Mouse (Mus musculus) heart, postnatal 10 days (tissue): ENCODE measurements around the gene Prss32. TPM values are rescaled to one million over a fixed set of nuclear protein-coding genes. Genes with fewer than 3 reads are reported as not detected.

Experiments used
- microRNA-seq, 2 experiments: library from miRNA; unstranded; fragments of <30 nt; microRNA quantifications; one replicate each; pipeline ENCODE4 v1.2.0; 2022
- total RNA-seq, 2 experiments: library from RNA; stranded (reverse); gene quantifications; 2 replicates each; pipeline ENCODE4 v1.2.3; 2021

Gene Prss32
- total RNA-seq, 2 experiments from 2014 or later: not detected

Small RNAs within 50 kb of the gene (microRNA-seq; reads per million reads assigned to microRNA genes)
- gene Mir5125: 0.95 to 1.7 reads per million in 2 experiments

Other genes starting within 250 kb of the Prss32 start
- gene Zfp13, start 244.4 kb upstream of the Prss32 start, total RNA-seq: 10 to 100 TPM in 1 of 2 experiments, 1 to 10 TPM in 1; 8.5 to 10.0 TPM
- gene Zscan10, start 243.0 kb upstream of the Prss32 start, total RNA-seq: not detected
- under 1 TPM; 0.55 to 0.69 TPM for gene Mmp25, start 198.6 kb upstream of the Prss32 start, total RNA-seq
- gene Bicdl2, start 183.3 kb upstream of the Prss32 start, total RNA-seq: not detected
- 100 to 1,000 TPM; 218 to 220 TPM for gene Hcfc1r1, start 170.3 kb upstream of the Prss32 start, total RNA-seq
- gene Thoc6, start 170.0 kb upstream of the Prss32 start, total RNA-seq: 10 to 100 TPM; 21.0 to 21.1 TPM
- gene Tnfrsf12a, start 166.4 kb upstream of the Prss32 start, total RNA-seq: 100 to 1,000 TPM; 138 to 142 TPM
- not detected for gene Cldn6, start 164.6 kb upstream of the Prss32 start, total RNA-seq
- gene Cldn9, start 159.8 kb upstream of the Prss32 start, total RNA-seq: not detected
- gene 1520401A03Rik, start 121.1 kb upstream of the Prss32 start, total RNA-seq: not detected
- gene Pkmyt1, start 117.5 kb upstream of the Prss32 start, total RNA-seq: 1 to 10 TPM; 7.7 to 9.3 TPM
- 10 to 100 TPM; 17.5 to 22.0 TPM for gene Paqr4, start 103.0 kb upstream of the Prss32 start, total RNA-seq
- gene Kremen2, start 98.0 kb upstream of the Prss32 start, total RNA-seq: not detected
- gene Flywch1, start 72.3 kb upstream of the Prss32 start, total RNA-seq: 10 to 100 TPM; 31.2 to 32.1 TPM
- 1 to 10 TPM; 2.3 to 2.4 TPM for gene Flywch2, start 57.8 kb upstream of the Prss32 start, total RNA-seq
- gene Srrm2, start 53.3 kb upstream of the Prss32 start, total RNA-seq: 100 to 1,000 TPM; 230 to 231 TPM
- 100 to 1,000 TPM; 379 to 407 TPM for gene Elob, start 14.7 kb upstream of the Prss32 start, total RNA-seq
- not detected for gene Prss33, start 7.8 kb upstream of the Prss32 start, total RNA-seq
- not detected for gene Prss41, start 317 bp downstream of the Prss32 start, total RNA-seq
- not detected for gene Prss21, start 24.2 kb downstream of the Prss32 start, total RNA-seq
- not detected for gene Dcpp1, start 37.0 kb downstream of the Prss32 start, total RNA-seq
- not detected for gene Dcpp2, start 37.0 kb downstream of the Prss32 start, total RNA-seq
- not detected for gene Dcpp3, start 73.6 kb downstream of the Prss32 start, total RNA-seq
- gene Sbp, start 97.8 kb downstream of the Prss32 start, total RNA-seq: not detected
- not detected for gene Sbpl, start 111.4 kb downstream of the Prss32 start, total RNA-seq
- not detected for gene Prss30, start 136.7 kb downstream of the Prss32 start, total RNA-seq
- not detected for gene Prss22, start 154.2 kb downstream of the Prss32 start, total RNA-seq
- gene Prss27, start 194.3 kb downstream of the Prss32 start, total RNA-seq: not detected
- 10 to 100 TPM; 19.5 to 20.8 TPM for gene Kctd5, start 229.6 kb downstream of the Prss32 start, total RNA-seq